Mouse (Mus musculus) kidney, embryonic 16.5 days (tissue): ENCODE measurements around the gene Ifna16. TPM values are rescaled to one million over a fixed set of nuclear protein-coding genes. Genes with fewer than 3 reads are reported as not detected.

Experiments
- ATAC-seq: fragments of 200-750 bp; cut with Nextera tagmentation; 2 replicates; pipeline ENCODE4 v1.8.0; 2017; ENCODE audit warnings: moderate TSS enrichment; ENCODE audit not compliant: low FRiP score, low TSS enrichment
- H3K27ac ChIP-seq: fragments of 300-500 bp; sonication (generic); 2 replicates; pipeline ENCODE4 v1.5.1; 2014; ENCODE audit warnings: low read length
- H3K27me3 ChIP-seq: fragments of 300-500 bp; sonication (generic); 2 replicates; pipeline ENCODE4 v1.6.1; 2014; ENCODE audit warnings: low read length, control low read depth, mixed read lengths; ENCODE audit not compliant: insufficient read depth
- H3K36me3 ChIP-seq: fragments of 300-500 bp; sonication (generic); 2 replicates; pipeline ENCODE4 v1.6.1; 2014; ENCODE audit warnings: low read length, control low read depth, mixed read lengths; ENCODE audit not compliant: insufficient read depth
- H3K4me1 ChIP-seq: fragments of 300-500 bp; sonication (generic); 2 replicates; pipeline ENCODE4 v1.6.1; 2014; ENCODE audit warnings: low read length, control low read depth, mixed read lengths; ENCODE audit not compliant: insufficient read depth
- H3K4me2 ChIP-seq: fragments of 300-500 bp; sonication (generic); replicated peaks from 2 replicates; pipeline ENCODE4 v1.6.1; 2014; ENCODE audit warnings: low read depth, low read length
- H3K4me3 ChIP-seq: fragments of 300-500 bp; sonication (generic); 2 replicates; pipeline ENCODE4 v1.5.1; 2014; ENCODE audit warnings: mild to moderate bottlenecking, low read length
- H3K9ac ChIP-seq: fragments of 300-500 bp; sonication (generic); replicated peaks from 2 replicates; pipeline ENCODE4 v1.6.1; 2014; ENCODE audit warnings: low read length
- H3K9me3 ChIP-seq: fragments of 300-500 bp; sonication (generic); 2 replicates; pipeline ENCODE4 v1.6.1; 2016; ENCODE audit warnings: low read length, control low read depth
- WGBS: fragments of 180-500 bp; shearing (Covaris S2); extraction: QIAGEN DNeasy Blood & Tissue Kit; methylation state at CpG from one replicate; pipeline ENCODE4 v1.1.7; 2014; 5-methylcytosine and 5-hydroxymethylcytosine counted together
- polyA plus RNA-seq: library from polyadenylated mRNA; unstranded; fragments of >200 nt; fragmentation: Nextera tagmentation; extraction: Ambion mirVana; gene quantifications from 2 replicates; pipeline ENCODE4 v1.2.1, GENCODE M21; 2015

Ifna16 gene
- polyA plus RNA-seq, 1 experiment from 2014 or later = not detected

GRCm38 (mm10) chr4:88655461-88655860 is 21.3 kb downstream of the Ifna16 start:
- Histone ChIP-seq H3K27ac (no peak overlapping the region), H3K9me3 (no peaks in the 10 kb centered on the region; the same call in 1 of the 2 replicates), H3K36me3 (no peaks in the 10 kb centered on the region), H3K9ac (no peak overlapping the region), H3K27me3 (no peaks in the 10 kb centered on the region), H3K4me1 (no peaks in the 10 kb centered on the region), H3K4me3 (no peak overlapping the region), H3K4me2 (no peak overlapping the region)
- ATAC-seq = no peak
- WGBS = 61% methylated on average over 1 of the region's 1 CpGs

- Histone ChIP-seq H3K4me1 (no peaks in the 10 kb centered on the region), H3K9me3 (no peaks in the 10 kb centered on the region; the same call in 1 of the 2 replicates), H3K27ac (no peak overlapping the region), H3K27me3 (no peaks in the 10 kb centered on the region), H3K9ac (no peak overlapping the region), H3K36me3 (no peaks in the 10 kb centered on the region), H3K4me2 (no peak overlapping the region), H3K4me3 (no peak overlapping the region)
- no peak for ATAC-seq
- WGBS = 78% methylated on average over 3 of the region's 3 CpGs
Observed at GRCm38 (mm10) chr4:88653644-88654043, 23.1 kb downstream of the Ifna16 start.

GRCm38 (mm10) chr4:88644359-88644758 is 32.4 kb downstream of the Ifna16 start, which contains the start of gene Ifna13:
Gene Ifna13 (minus strand): TSS chr4:88644459.
- Histone ChIP-seq H3K27me3 (no peaks in the 10 kb centered on the region), H3K9me3 (no peaks in the 10 kb centered on the region), H3K36me3 (no peaks in the 10 kb centered on the region), H3K4me1 (no peaks in the 10 kb centered on the region), H3K9ac (no peak within 1 kb of the TSS), H3K4me2 (no peak within 1 kb of the TSS), H3K27ac (no peak within 1 kb of the TSS), H3K4me3 (no peak within 1 kb of the TSS)
- ATAC-seq = no peak
- 56% methylated on average over 2 of the region's 2 CpGs for WGBS

GRCm38 (mm10) chr4:88642526-88642925 is 34.2 kb downstream of the Ifna16 start:
- Histone ChIP-seq H3K4me2 (no peak overlapping the region), H3K27ac (no peak overlapping the region), H3K36me3 (no peaks in the 10 kb centered on the region), H3K4me1 (no peaks in the 10 kb centered on the region), H3K9me3 (no peaks in the 10 kb centered on the region), H3K4me3 (no peak overlapping the region), H3K9ac (no peak overlapping the region), H3K27me3 (no peaks in the 10 kb centered on the region)
- 19% methylated on average over 2 of the region's 2 CpGs for WGBS
- no peak for ATAC-seq

GRCm38 (mm10) chr4:88641077-88641831 is 35.5 kb downstream of the Ifna16 start:
- Histone ChIP-seq H3K27me3 (no peaks in the 10 kb centered on the region), H3K4me2 (peak overlapping the region; percentile 54), H3K9ac (peak overlapping the region; percentile 66), H3K4me1 (no peaks in the 10 kb centered on the region), H3K9me3 (no peaks in the 10 kb centered on the region), H3K4me3 (peak overlapping the region; percentile 49), H3K36me3 (no peaks in the 10 kb centered on the region), H3K27ac (no peak overlapping the region)
- ATAC-seq = peak; percentile 95
- 13% methylated on average over 11 of the region's 11 CpGs for WGBS

GRCm38 (mm10) chr4:88640704-88641076 is 36.0 kb downstream of the Ifna16 start:
- peak overlapping the region; percentile 49 for H3K4me3 ChIP-seq
- peak overlapping the region; percentile 54 for H3K4me2 ChIP-seq
- 54% methylated on average over 8 of the region's 8 CpGs for WGBS
- no peaks in the 10 kb centered on the region for H3K36me3 ChIP-seq
- H3K27me3 ChIP-seq = no peaks in the 10 kb centered on the region
- H3K4me1 ChIP-seq = no peaks in the 10 kb centered on the region
- ATAC-seq = no peak
- H3K27ac ChIP-seq = no peak overlapping the region
- H3K9me3 ChIP-seq = no peaks in the 10 kb centered on the region
- peak overlapping the region; percentile 66 for H3K9ac ChIP-seq

GRCm38 (mm10) chr4:88634311-88634710 is 42.4 kb downstream of the Ifna16 start, which contains the start of gene C87499:
Gene C87499 (minus strand): TSS chr4:88634411.
- H3K36me3 ChIP-seq = no peaks in the 10 kb centered on the region
- no peak for ATAC-seq
- WGBS = 82% methylated on average over 4 of the region's 4 CpGs

More at GRCm38 (mm10) chr4:88634311-88634710, 42.4 kb downstream of the Ifna16 start, which contains the start of gene C87499:
- Histone ChIP-seq H3K27me3 (no peaks in the 10 kb centered on the region), H3K4me2 (no peak within 1 kb of the TSS), H3K27ac (no peak within 1 kb of the TSS), H3K4me1 (no peaks in the 10 kb centered on the region), H3K9ac (no peak within 1 kb of the TSS), H3K4me3 (no peak within 1 kb of the TSS), H3K9me3 (no peaks in the 10 kb centered on the region)

Other genes with a start within 250 kb of the Ifna16 start
- gene Hacd4, start 238.0 kb downstream of the Ifna16 start, polyA plus RNA-seq = 20.3 and 21.1 TPM in 2 replicates
- not detected in 2 replicates for gene Ifnb1, start 154.2 kb downstream of the Ifna16 start, polyA plus RNA-seq
- not detected in 2 replicates for gene Ifna15, start 118.7 kb downstream of the Ifna16 start, polyA plus RNA-seq
- not detected in 2 replicates for gene Ifna14, start 105.1 kb downstream of the Ifna16 start, polyA plus RNA-seq
- not detected in 2 replicates for gene Ifna9, start 84.5 kb downstream of the Ifna16 start, polyA plus RNA-seq
- gene Ifna12, start 73.5 kb downstream of the Ifna16 start, polyA plus RNA-seq = not detected in 2 replicates
- not detected in 2 replicates for gene C87499, start 42.5 kb downstream of the Ifna16 start, polyA plus RNA-seq
- not detected in 2 replicates for gene Ifna13, start 32.5 kb downstream of the Ifna16 start, polyA plus RNA-seq
- gene Ifna2, start 7.0 kb upstream of the Ifna16 start, polyA plus RNA-seq = not detected in 2 replicates
- not detected in 2 replicates for gene Ifnab, start 14.4 kb upstream of the Ifna16 start, polyA plus RNA-seq
- gene Gm26566, start 44.9 kb upstream of the Ifna16 start, polyA plus RNA-seq = 1.3 and 1.4 TPM in 2 replicates
- 95.4 and 97.6 TPM in 2 replicates for gene Klhl9, start 45.5 kb upstream of the Ifna16 start, polyA plus RNA-seq
- not detected in 2 replicates for gene Gm13271, start 77.9 kb upstream of the Ifna16 start, polyA plus RNA-seq
- 0.31 and 0.36 TPM in 2 replicates for gene Gm13283, start 83.2 kb upstream of the Ifna16 start, polyA plus RNA-seq
- not detected in 2 replicates for gene Gm13290, start 96.9 kb upstream of the Ifna16 start, polyA plus RNA-seq
- gene Gm13289, start 100.0 kb upstream of the Ifna16 start, polyA plus RNA-seq = not detected in 2 replicates
- not detected in 2 replicates for gene Gm13272, start 102.9 kb upstream of the Ifna16 start, polyA plus RNA-seq
- 0.58 TPM in 1 of 2 replicates, not detected in the other for gene Ifnz, start 105.2 kb upstream of the Ifna16 start, polyA plus RNA-seq
- 0.37 TPM in 1 of 2 replicates, not detected in the other for gene Gm13276, start 108.8 kb upstream of the Ifna16 start, polyA plus RNA-seq
- gene Gm13277, start 111.7 kb upstream of the Ifna16 start, polyA plus RNA-seq = not detected in 2 replicates
- gene Gm13278, start 114.6 kb upstream of the Ifna16 start, polyA plus RNA-seq = not detected in 2 replicates
- gene Gm13275, start 117.6 kb upstream of the Ifna16 start, polyA plus RNA-seq = not detected in 2 replicates
- gene Gm13279, start 120.5 kb upstream of the Ifna16 start, polyA plus RNA-seq = not detected in 2 replicates
- 0.96 and 1.8 TPM in 2 replicates for gene Gm13285, start 122.7 kb upstream of the Ifna16 start, polyA plus RNA-seq
- not detected in 2 replicates for gene Gm13287, start 126.3 kb upstream of the Ifna16 start, polyA plus RNA-seq
- 0.05 TPM in 1 of 2 replicates, not detected in the other for gene Gm13288, start 128.6 kb upstream of the Ifna16 start, polyA plus RNA-seq
- gene Ifna7, start 139.3 kb upstream of the Ifna16 start, polyA plus RNA-seq = not detected in 2 replicates
- gene Ifna11, start 143.0 kb upstream of the Ifna16 start, polyA plus RNA-seq = not detected in 2 replicates
- not detected in 2 replicates for gene Ifna6, start 150.5 kb upstream of the Ifna16 start, polyA plus RNA-seq
- gene Ifna5, start 158.6 kb upstream of the Ifna16 start, polyA plus RNA-seq = not detected in 2 replicates
- not detected in 2 replicates for gene Ifna4, start 164.9 kb upstream of the Ifna16 start, polyA plus RNA-seq
- gene Ifna1, start 173.2 kb upstream of the Ifna16 start, polyA plus RNA-seq = not detected in 2 replicates
- not detected in 2 replicates for gene Ifne, start 203.3 kb upstream of the Ifna16 start, polyA plus RNA-seq